Mouse (Mus musculus): ENCODE results near the gene Amtn.
"Not testable (repeated sequence)": the region's sequence is repeated elsewhere in the genome, so short reads cannot be mapped to it uniquely, and the experiment has no call there.

Gene Amtn

GRCm38 (mm10) chr5:88375808-88376207, at the start of gene Amtn:
Gene Amtn (plus strand): TSS chr5:88376108.
- DNase-seq, result no peak

- not testable (repeated sequence) for DNase-seq
These were observed 27.4 kb upstream of the Amtn start for GRCm38 (mm10) chr5:88348533-88348932.

DNA sequence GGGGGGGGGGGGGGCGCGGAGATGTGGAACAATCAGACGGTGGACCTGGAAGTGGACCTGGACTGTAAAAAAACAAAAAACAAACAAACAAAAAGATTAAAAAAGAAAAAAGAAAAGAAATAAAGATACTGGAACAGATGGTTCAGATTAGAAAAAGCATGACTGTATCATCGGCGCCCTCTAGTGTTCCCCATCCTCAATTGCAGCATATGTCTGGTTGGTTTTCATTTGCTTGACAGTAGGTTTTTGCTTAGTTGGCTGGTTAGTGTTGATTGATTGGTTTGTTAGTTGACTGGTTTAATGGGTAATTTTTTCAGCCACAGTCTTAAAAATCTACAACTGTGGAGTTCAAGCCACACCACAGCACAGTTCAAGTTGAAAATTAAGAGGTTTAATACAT, 11.1 kb upstream of the Amtn start:
- no peak for DNase-seq

- DNase-seq, result no peak
These were observed 9.0 kb upstream of the Amtn start for GRCm38 (mm10) chr5:88366886-88367285.

DNA sequence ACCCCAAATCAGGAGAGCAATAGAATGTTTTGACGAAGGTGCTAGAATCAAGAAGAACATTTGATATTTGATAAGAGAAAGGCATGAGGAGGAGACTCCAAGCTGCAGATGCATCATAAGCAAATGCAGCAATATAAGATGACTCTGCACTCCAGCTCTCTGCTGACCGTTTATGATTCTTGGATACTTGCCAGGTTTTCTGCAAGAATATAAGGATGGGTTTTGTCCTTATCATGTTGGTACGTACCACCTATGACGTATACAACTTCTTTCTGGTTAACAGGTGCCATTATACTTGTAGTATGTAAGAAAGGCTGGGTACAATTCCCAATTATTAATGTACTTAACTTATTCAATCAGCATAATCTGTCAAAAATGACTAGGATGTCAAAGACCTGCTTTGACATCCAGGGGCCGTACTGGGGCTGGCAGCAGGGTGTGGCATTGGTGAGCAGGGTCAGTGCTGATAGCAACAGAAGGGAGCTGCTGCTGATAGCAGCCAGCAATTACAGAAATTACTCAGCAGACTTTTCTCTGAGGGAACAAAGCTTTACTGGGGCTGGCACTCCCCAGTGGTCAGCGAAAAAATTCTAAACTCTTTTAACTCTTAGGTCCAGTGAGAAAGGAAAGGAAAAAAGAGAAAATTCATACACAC, 5.2 kb upstream of the Amtn start:
- no peak for DNase-seq

- no peak for DNase-seq
These were observed 3.3 kb upstream of the Amtn start for GRCm38 (mm10) chr5:88372563-88372962.

DNA sequence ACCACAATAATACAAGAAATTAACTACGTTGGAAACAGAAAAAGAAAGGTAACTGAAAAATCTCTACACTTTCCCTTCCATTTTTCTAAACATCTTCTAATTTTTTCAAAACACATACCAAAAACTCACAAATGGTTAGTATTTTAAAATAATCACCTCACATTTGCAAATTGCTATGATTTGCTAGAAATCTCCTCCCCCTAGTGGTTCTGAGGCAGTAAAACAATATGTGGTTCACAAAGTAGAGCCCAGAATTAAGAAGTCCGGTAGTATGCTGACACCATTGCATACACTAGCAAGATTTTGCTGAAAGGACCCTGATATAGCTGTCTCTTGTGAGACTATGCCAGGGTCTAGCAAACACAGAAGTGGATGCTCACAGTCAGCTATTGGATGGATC, 16.1 kb downstream of the Amtn start:
- not testable (repeated sequence) for DNase-seq

GRCm38 (mm10) chr5:88398581-88398980, 22.7 kb downstream of the Amtn start:
- DNase-seq, result peak; percentile 39

DNA sequence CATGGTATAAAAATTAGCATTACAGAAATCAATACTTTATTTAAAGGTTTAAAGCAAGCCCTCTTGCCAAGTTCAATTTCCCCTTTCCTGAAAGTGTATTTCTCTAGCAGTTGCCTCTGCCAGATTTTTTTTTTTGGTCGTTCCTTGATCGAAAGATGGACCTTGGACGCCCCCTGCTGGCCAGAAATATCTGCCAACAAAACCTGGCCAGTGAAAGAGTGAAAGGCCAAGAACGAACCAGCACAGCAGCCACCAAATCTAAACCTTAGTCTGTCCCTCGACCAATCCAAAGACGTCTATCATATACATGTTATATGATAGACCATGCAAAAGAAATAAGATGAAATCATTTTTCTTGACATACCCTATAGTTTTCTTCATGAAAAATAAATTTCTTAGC, 23.9 kb downstream of the Amtn start:
- DNase-seq, result peak; percentile 31

GRCm38 (mm10) chr5:88401464-88401863, 25.6 kb downstream of the Amtn start:
- no peak for DNase-seq

- DNase-seq, result no peak
These were observed 44.6 kb downstream of the Amtn start for GRCm38 (mm10) chr5:88420319-88421065.

DNA sequence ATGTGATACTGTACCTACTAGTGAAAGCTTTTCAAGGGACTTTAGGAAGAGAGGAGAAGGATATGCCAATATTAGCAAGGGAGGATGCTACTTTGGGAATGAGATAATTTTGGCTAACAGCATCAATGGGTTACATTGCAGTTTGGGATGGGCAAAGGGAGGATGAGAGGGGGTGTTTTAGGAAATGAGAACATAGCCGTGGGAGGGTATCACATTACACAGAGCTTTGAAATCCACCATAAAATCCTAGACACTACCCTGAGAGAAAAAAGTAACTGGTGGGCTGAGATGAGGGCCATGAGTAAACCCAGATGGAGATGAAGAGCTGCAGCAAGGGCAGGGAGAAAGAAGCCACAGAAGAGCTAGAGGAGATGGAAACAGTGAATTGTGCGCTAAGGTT, 49.0 kb downstream of the Amtn start:
- not testable (repeated sequence) for DNase-seq

DNA sequence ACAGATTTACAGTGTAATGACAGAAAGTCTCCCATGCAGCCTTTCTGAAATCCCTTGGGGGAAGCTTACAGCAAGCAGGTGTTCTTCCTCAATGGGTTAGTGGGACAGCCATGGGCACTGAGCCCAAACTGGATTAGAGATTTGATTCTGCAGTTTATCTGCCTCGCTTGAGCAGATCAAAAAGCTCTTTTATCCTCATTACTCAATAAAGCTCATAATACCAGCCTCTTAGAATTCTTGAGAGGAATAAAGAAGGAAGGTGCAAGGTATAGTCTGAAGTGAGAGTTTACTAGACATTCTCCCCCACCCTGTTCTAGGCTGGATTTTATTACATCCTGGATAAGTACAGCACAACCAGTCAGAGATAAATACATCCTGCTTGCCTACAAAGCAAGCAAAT, 50.8 kb downstream of the Amtn start:
- DNase-seq, result no peak
